Mouse (Mus musculus): ENCODE measurements around the gene Rpl18a.

DNA sequence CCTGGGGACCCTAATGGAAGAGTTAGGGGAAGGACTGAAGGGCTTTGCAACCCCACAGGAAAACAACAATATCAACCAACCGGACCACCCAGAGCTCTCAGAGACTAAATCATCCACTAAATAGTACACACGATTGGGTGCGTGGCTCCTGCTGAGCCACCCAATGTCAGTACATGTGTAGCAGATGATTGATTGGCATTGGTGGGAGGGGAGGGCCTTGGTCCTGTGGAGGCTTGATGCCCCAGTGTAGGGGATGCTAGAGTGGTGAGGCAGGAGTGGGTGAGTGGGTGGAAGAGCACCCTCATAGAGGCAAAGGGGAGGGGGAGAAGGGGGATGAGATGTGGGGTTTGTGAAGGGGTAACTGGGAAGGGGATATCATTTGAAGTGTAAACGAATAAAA lies 26.9 kb upstream of the Rpl18a start:
- TF ChIP-seq POLR2A (IDR thresholded peaks at IDR 0.05; ENCODE audit: extremely low read depth, insufficient read depth, low read length) (no peak), CTCF (IDR thresholded peaks at IDR 0.05; ENCODE audit: low read depth, low read length) (no peak)
